Mouse (Mus musculus): ENCODE measurements around the gene 4930452B06Rik. TPM values are rescaled to one million over a fixed set of nuclear protein-coding genes. Genes with fewer than 3 reads are reported as not detected.
A peak's percentile ranks its signal among the peaks of the same experiment; 100 is the strongest.
"Not testable (repeated sequence)": the region's sequence is repeated elsewhere in the genome, so short reads cannot be mapped to it uniquely, and the experiment has no call there.

4930452B06Rik gene
- polyA plus RNA-seq, 1 experiment from 2014 or later: 5.7 TPM

GRCm38 (mm10) chr14:8628406-8628805, 37.6 kb downstream of the 4930452B06Rik start:
- Histone ChIP-seq H3K9me3 (ENCODE audit: control insufficient read depth, low read length) (no peaks in the 10 kb centered on the region), H3K27ac (ENCODE audit: low read depth, low read length) (no peak overlapping the region), H3K4me3 (ENCODE audit: low read depth, low read length) (no peak overlapping the region), H3K4me1 (ENCODE audit: control insufficient read depth, insufficient read depth, low read length) (no peaks in the 10 kb centered on the region), H3K27me3 (ENCODE audit: control insufficient read depth, insufficient read depth, low read length) (no peaks in the 10 kb centered on the region), H3K4me2 (ENCODE audit: low read depth, low read length) (no peak overlapping the region), H3K9ac (replicated peaks; ENCODE audit: low read depth, low read length) (no peak overlapping the region), H3K36me3 (ENCODE audit: control insufficient read depth, insufficient read depth, low read length) (no peaks in the 10 kb centered on the region)
- 87% methylated on average over 5 of the region's 5 CpGs for WGBS
- no peak for ATAC-seq (ENCODE audit: low read depth)

GRCm38 (mm10) chr14:8627481-8627880, 38.6 kb downstream of the 4930452B06Rik start:
- Histone ChIP-seq H3K9ac (replicated peaks; ENCODE audit: low read depth, low read length) (no peak overlapping the region), H3K4me3 (ENCODE audit: low read depth, low read length) (no peak overlapping the region), H3K4me2 (ENCODE audit: low read depth, low read length) (no peak overlapping the region), H3K9me3 (ENCODE audit: control insufficient read depth, low read length) (no peaks in the 10 kb centered on the region), H3K27ac (ENCODE audit: low read depth, low read length) (no peak overlapping the region), H3K4me1 (ENCODE audit: control insufficient read depth, insufficient read depth, low read length) (no peaks in the 10 kb centered on the region), H3K36me3 (ENCODE audit: control insufficient read depth, insufficient read depth, low read length) (no peaks in the 10 kb centered on the region), H3K27me3 (ENCODE audit: control insufficient read depth, insufficient read depth, low read length) (no peaks in the 10 kb centered on the region)
- no peak for ATAC-seq (ENCODE audit: low read depth)
- WGBS: 89% methylated on average over 4 of the region's 4 CpGs

- H3K4me1 ChIP-seq (ENCODE audit: control insufficient read depth, insufficient read depth, low read length): no peaks in the 10 kb centered on the region
- 61% methylated on average over 6 of the region's 6 CpGs for WGBS
- no peaks in the 10 kb centered on the region for H3K9me3 ChIP-seq (ENCODE audit: control insufficient read depth, low read length)
- no peak overlapping the region for H3K27ac ChIP-seq (ENCODE audit: low read depth, low read length)
- H3K9ac ChIP-seq (replicated peaks; ENCODE audit: low read depth, low read length): no peak overlapping the region
- no peak overlapping the region for H3K4me2 ChIP-seq (ENCODE audit: low read depth, low read length)
- H3K4me3 ChIP-seq (ENCODE audit: low read depth, low read length): no peak overlapping the region
- ATAC-seq (ENCODE audit: low read depth): no peak
- H3K36me3 ChIP-seq (ENCODE audit: control insufficient read depth, insufficient read depth, low read length): no peaks in the 10 kb centered on the region
- H3K27me3 ChIP-seq (ENCODE audit: control insufficient read depth, insufficient read depth, low read length): no peaks in the 10 kb centered on the region
These were observed 44.9 kb downstream of the 4930452B06Rik start for GRCm38 (mm10) chr14:8621164-8621563.

GRCm38 (mm10) chr14:8620580-8620979, 45.5 kb downstream of the 4930452B06Rik start:
- Histone ChIP-seq H3K4me3 (ENCODE audit: low read depth, low read length) (no peak overlapping the region), H3K27ac (ENCODE audit: low read depth, low read length) (no peak overlapping the region), H3K4me2 (ENCODE audit: low read depth, low read length) (no peak overlapping the region), H3K9ac (replicated peaks; ENCODE audit: low read depth, low read length) (no peak overlapping the region), H3K36me3 (ENCODE audit: control insufficient read depth, insufficient read depth, low read length) (no peaks in the 10 kb centered on the region), H3K27me3 (ENCODE audit: control insufficient read depth, insufficient read depth, low read length) (no peaks in the 10 kb centered on the region), H3K4me1 (ENCODE audit: control insufficient read depth, insufficient read depth, low read length) (no peaks in the 10 kb centered on the region), H3K9me3 (ENCODE audit: control insufficient read depth, low read length) (no peaks in the 10 kb centered on the region)
- WGBS: 88% methylated on average over 5 of the region's 5 CpGs
- no peak for ATAC-seq (ENCODE audit: low read depth)

- Histone ChIP-seq H3K9me3 (ENCODE audit: control insufficient read depth, low read length) (no peaks in the 10 kb centered on the region), H3K4me2 (ENCODE audit: low read depth, low read length) (no peak overlapping the region), H3K9ac (replicated peaks; ENCODE audit: low read depth, low read length) (no peak overlapping the region), H3K4me1 (ENCODE audit: control insufficient read depth, insufficient read depth, low read length) (no peaks in the 10 kb centered on the region), H3K27me3 (ENCODE audit: control insufficient read depth, insufficient read depth, low read length) (no peaks in the 10 kb centered on the region), H3K4me3 (ENCODE audit: low read depth, low read length) (no peak overlapping the region), H3K27ac (ENCODE audit: low read depth, low read length) (no peak overlapping the region), H3K36me3 (ENCODE audit: control insufficient read depth, insufficient read depth, low read length) (no peaks in the 10 kb centered on the region)
- no peak for ATAC-seq (ENCODE audit: low read depth)
- 66% methylated on average over 7 of the region's 7 CpGs for WGBS
These were observed 50.4 kb downstream of the 4930452B06Rik start for GRCm38 (mm10) chr14:8615636-8616035.

- not testable (repeated sequence) for H3K4me1 ChIP-seq (ENCODE audit: control insufficient read depth, insufficient read depth, low read length); H3K27ac ChIP-seq (ENCODE audit: low read depth, low read length); ATAC-seq (ENCODE audit: low read depth); H3K36me3 ChIP-seq (ENCODE audit: control insufficient read depth, insufficient read depth, low read length); H3K27me3 ChIP-seq (ENCODE audit: control insufficient read depth, insufficient read depth, low read length); H3K4me3 ChIP-seq (ENCODE audit: low read depth, low read length); H3K4me2 ChIP-seq (ENCODE audit: low read depth, low read length); H3K9ac ChIP-seq (replicated peaks; ENCODE audit: low read depth, low read length); H3K9me3 ChIP-seq (ENCODE audit: control insufficient read depth, low read length)
- WGBS: 72% methylated on average over 1 of the region's 1 CpGs
These were observed 51.6 kb downstream of the 4930452B06Rik start for GRCm38 (mm10) chr14:8614430-8614829.

GRCm38 (mm10) chr14:8612080-8612479, 54.0 kb downstream of the 4930452B06Rik start:
- no peak for ATAC-seq (ENCODE audit: low read depth)
- no peak overlapping the region for H3K4me3 ChIP-seq (ENCODE audit: low read depth, low read length)
- H3K4me2 ChIP-seq (ENCODE audit: low read depth, low read length): no peak overlapping the region
- no peaks in the 10 kb centered on the region for H3K4me1 ChIP-seq (ENCODE audit: control insufficient read depth, insufficient read depth, low read length)
- H3K27me3 ChIP-seq (ENCODE audit: control insufficient read depth, insufficient read depth, low read length): no peaks in the 10 kb centered on the region
- H3K9me3 ChIP-seq (ENCODE audit: control insufficient read depth, low read length): no peaks in the 10 kb centered on the region
- H3K27ac ChIP-seq (ENCODE audit: low read depth, low read length): no peak overlapping the region
- H3K9ac ChIP-seq (replicated peaks; ENCODE audit: low read depth, low read length): no peak overlapping the region
- H3K36me3 ChIP-seq (ENCODE audit: control insufficient read depth, insufficient read depth, low read length): no peaks in the 10 kb centered on the region

GRCm38 (mm10) chr14:8610108-8610507, 55.9 kb downstream of the 4930452B06Rik start:
- H3K27me3 ChIP-seq (ENCODE audit: control insufficient read depth, insufficient read depth, low read length): no peaks in the 10 kb centered on the region
- no peak overlapping the region for H3K4me3 ChIP-seq (ENCODE audit: low read depth, low read length)
- no peak for ATAC-seq (ENCODE audit: low read depth)
- H3K36me3 ChIP-seq (ENCODE audit: control insufficient read depth, insufficient read depth, low read length): no peaks in the 10 kb centered on the region
- H3K4me1 ChIP-seq (ENCODE audit: control insufficient read depth, insufficient read depth, low read length): no peaks in the 10 kb centered on the region
- no peak overlapping the region for H3K9ac ChIP-seq (replicated peaks; ENCODE audit: low read depth, low read length)
- H3K27ac ChIP-seq (ENCODE audit: low read depth, low read length): no peak overlapping the region
- H3K9me3 ChIP-seq (ENCODE audit: control insufficient read depth, low read length): no peaks in the 10 kb centered on the region
- 79% methylated on average over 3 of the region's 3 CpGs for WGBS
- no peak overlapping the region for H3K4me2 ChIP-seq (ENCODE audit: low read depth, low read length)

- no peaks in the 10 kb centered on the region for H3K9me3 ChIP-seq (ENCODE audit: control insufficient read depth, low read length)
- no peak overlapping the region for H3K9ac ChIP-seq (replicated peaks; ENCODE audit: low read depth, low read length)
- WGBS: 9% methylated on average over 3 of the region's 3 CpGs
- H3K27ac ChIP-seq (ENCODE audit: low read depth, low read length): no peak overlapping the region
- H3K4me2 ChIP-seq (ENCODE audit: low read depth, low read length): no peak overlapping the region
- no peaks in the 10 kb centered on the region for H3K36me3 ChIP-seq (ENCODE audit: control insufficient read depth, insufficient read depth, low read length)
- no peaks in the 10 kb centered on the region for H3K27me3 ChIP-seq (ENCODE audit: control insufficient read depth, insufficient read depth, low read length)
- no peaks in the 10 kb centered on the region for H3K4me1 ChIP-seq (ENCODE audit: control insufficient read depth, insufficient read depth, low read length)
- H3K4me3 ChIP-seq (ENCODE audit: low read depth, low read length): no peak overlapping the region
- peak; percentile 81 for ATAC-seq (ENCODE audit: low read depth)
These were observed 57.4 kb downstream of the 4930452B06Rik start for GRCm38 (mm10) chr14:8608559-8609171.

Measured in neural tube, embryonic 14.5 days (tissue).